Mouse (Mus musculus) small intestine, adult 2 months (tissue): ENCODE measurements at regions not wholly inside any gene's neighbourhood (a gene's known extent, or its start where the extent isn't known, plus 50 kb on each side); places are given as distances from the start of the nearest gene placed in this dataset.

ENCODE experiments used
- CTCF ChIP-seq: fragments of 200-500 bp; IDR thresholded peaks from 2 replicates; pipeline ENCODE4 v1.5.1; 2012; ENCODE audit warnings: low read depth, mild to moderate bottlenecking, control low read depth, inconsistent platforms, low read length, moderate library complexity, mixed read lengths; ENCODE audit not compliant: insufficient replicate concordance, insufficient read length; ENCODE audit errors: extremely low read depth
- POLR2A ChIP-seq: fragments of 200-500 bp; IDR thresholded peaks from 2 replicates; pipeline ENCODE4 v1.6.1; 2012; ENCODE audit warnings: low read depth, mild to moderate bottlenecking, control low read depth, inconsistent platforms, low read length, moderate library complexity

DNA sequence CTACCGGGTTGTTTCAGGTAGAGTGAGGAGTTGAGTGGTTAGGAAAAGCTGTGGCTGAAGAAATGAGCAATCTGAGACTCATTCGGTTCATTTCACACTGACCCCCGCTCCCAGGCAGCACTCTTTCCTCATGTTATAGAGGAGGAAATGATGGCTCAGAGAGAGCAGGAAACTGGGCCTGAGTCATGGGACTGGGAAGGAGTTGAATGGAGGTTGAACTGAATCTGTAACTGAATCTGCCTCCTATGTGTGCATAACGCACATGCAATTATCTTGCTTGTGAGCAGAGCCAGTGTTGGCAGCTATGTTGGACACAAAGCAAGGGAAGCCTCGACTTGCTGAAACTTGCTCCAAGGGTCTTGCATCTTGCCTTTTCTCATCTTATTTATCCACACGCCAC, 66.5 kb upstream of the Rcn1 start:
- TF ChIP-seq POLR2A, result no peak
- TF ChIP-seq CTCF, result no peak
